ENCODE assay signal across 25 mouse cellular contexts in the genomic region with DNA sequence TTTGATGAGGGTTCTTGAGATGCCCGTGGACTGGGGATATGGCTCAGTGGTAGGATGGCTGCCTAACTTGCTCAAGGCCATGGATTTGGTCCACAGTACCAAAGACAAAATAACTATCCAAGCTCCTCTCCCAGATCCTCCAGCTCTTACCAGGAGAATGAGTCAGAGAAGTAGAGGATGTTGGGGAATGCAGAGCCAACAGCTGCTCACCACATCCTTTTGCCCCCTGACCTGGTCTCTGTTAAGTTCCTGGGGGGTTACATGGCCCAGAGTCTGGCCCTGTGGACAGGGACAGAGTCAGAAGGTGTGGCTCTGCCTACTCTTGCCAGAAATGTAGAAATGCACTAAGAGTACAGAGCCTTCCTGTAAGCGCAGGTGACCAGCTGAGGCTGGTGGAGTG. TPM values are rescaled to one million over a fixed set of nuclear protein-coding genes. Genes with fewer than 3 reads are reported as not detected.
DNase-seq lines count a peak whose midpoint lies in the region; ATAC-seq and TF ChIP-seq lines count a peak whose summit lies in the region.
"Had no signal": no experiment of that assay in that cellular context is flagged by ENCODE, and none has a peak within 500 bp of the region (broad histone marks: within the 10 kb centered on the region; RNA-seq: fewer than 3 reads in every experiment).

No protein-coding gene starts in this region.

- no peak overlapping the region for H3ac ChIP-seq in C2C12 (ENCODE audit: control insufficient read depth, insufficient read length, low read depth)

- no peaks in the 10 kb centered on the region for H3K79me3 ChIP-seq in C2C12 (ENCODE audit: low read depth)

- TF ChIP-seq POLR2A in cerebellum, adult 2 months (IDR thresholded peaks at IDR 0.05; ENCODE audit: borderline replicate concordance, insufficient read depth, low read length), result no peak

- H3K9me3 ChIP-seq in midbrain, embryonic 11.5 days (ENCODE audit: control insufficient read depth, low read length), result no peaks in the 10 kb centered on the region
- no peaks in the 10 kb centered on the region for H3K9me3 ChIP-seq in midbrain, embryonic 13.5 days
- H3K9me3 ChIP-seq in kidney, embryonic 16.5 days (ENCODE audit: low read length), result no peaks in the 10 kb centered on the region
- H3K9me3 ChIP-seq: embryonic facial prominence, embryonic 10.5 days; embryonic facial prominence, embryonic 12.5 days had no signal

- no peak overlapping the region for H3K9ac ChIP-seq in midbrain, embryonic 11.5 days (ENCODE audit: low read length)
- H3K9ac ChIP-seq in midbrain, embryonic 13.5 days (replicated peaks), result no peak overlapping the region
- H3K9ac ChIP-seq in kidney, embryonic 16.5 days (replicated peaks; ENCODE audit: low read length), result no peak overlapping the region
- H3K9ac ChIP-seq: embryonic facial prominence, embryonic 12.5 days; forebrain, embryonic 12.5 days had no signal

- H3K79me2 ChIP-seq in C2C12 (ENCODE audit: control insufficient read depth, insufficient read depth), result no peaks in the 10 kb centered on the region

- no peak overlapping the region for H3K4me2 ChIP-seq in midbrain, embryonic 11.5 days
- no peak overlapping the region for H3K4me2 ChIP-seq in midbrain, embryonic 13.5 days (replicated peaks)
- no peak overlapping the region for H3K4me2 ChIP-seq in kidney, embryonic 16.5 days (replicated peaks; ENCODE audit: low read depth, low read length)
- H3K4me2 ChIP-seq: embryonic facial prominence, embryonic 12.5 days; forebrain, embryonic 12.5 days had no signal

- H3K36me3 ChIP-seq in midbrain, embryonic 11.5 days (ENCODE audit: control insufficient read depth, insufficient read depth, low read length), result no peaks in the 10 kb centered on the region
- no peaks in the 10 kb centered on the region for H3K36me3 ChIP-seq in midbrain, embryonic 13.5 days
- H3K36me3 ChIP-seq in C2C12 (ENCODE audit: control insufficient read depth, insufficient read depth), result no peaks in the 10 kb centered on the region
- no peaks in the 10 kb centered on the region for H3K36me3 ChIP-seq in kidney, embryonic 16.5 days (ENCODE audit: insufficient read depth, low read length)
- H3K36me3 ChIP-seq: embryonic facial prominence, embryonic 10.5 days; embryonic facial prominence, embryonic 12.5 days; forebrain, embryonic 10.5 days; forebrain, embryonic 12.5 days had no signal

- no peak for ATAC-seq in midbrain, embryonic 11.5 days (ENCODE audit: low FRiP score)
- ATAC-seq in midbrain, embryonic 13.5 days, result no peak
- ATAC-seq in kidney, embryonic 16.5 days (ENCODE audit: low FRiP score, low TSS enrichment), result no peak
- ATAC-seq: activated CD4-positive, CD25-positive, alpha-beta regulatory T cell, adult 4 months; forebrain, embryonic 14.5 days; forebrain, embryonic 16.5 days; Patski had no signal

- DNase-seq in midbrain, embryonic 11.5 days (ENCODE audit: low spot score, missing footprints), result peak; percentile 17
- peak; percentile 13 for DNase-seq in fibroblast of lung, adult 2 months (ENCODE audit: low read depth)
- DNase-seq in urinary bladder, postnatal 10 days (ENCODE audit: low spot score), result no peak
- no peak for DNase-seq in cerebellum, adult 2 months
- DNase-seq: adrenal gland, adult 2 months; adrenal gland, postnatal 10 days; adrenal gland, postnatal 25 days; B cell, adult 2 months; cerebellum, adult 11 months; cerebellum, adult 18-20 months; cerebellum, adult 9-10 months; cerebellum, postnatal 10 days; cerebellum, postnatal 25 days had no signal

- H3K4me1 ChIP-seq in midbrain, embryonic 11.5 days (ENCODE audit: control insufficient read depth, insufficient read depth, low read length), result peaks cover 12% of the 10 kb centered on the region
- peaks cover 21% of the 10 kb centered on the region for H3K4me1 ChIP-seq in midbrain, embryonic 13.5 days (replicated peaks)
- H3K4me1 ChIP-seq in kidney, embryonic 16.5 days (ENCODE audit: insufficient read depth, low read length), result no peaks in the 10 kb centered on the region
- no peaks in the 10 kb centered on the region for H3K4me1 ChIP-seq in cerebellum, adult 2 months (ENCODE audit: control insufficient read depth, insufficient read depth, low read length)

- WGBS in midbrain, embryonic 11.5 days, result 100% methylated on average over 2 of the region's 2 CpGs
- 96% methylated on average over 2 of the region's 2 CpGs for WGBS in midbrain, embryonic 13.5 days
- 100% methylated on average over 2 of the region's 2 CpGs for WGBS in kidney, embryonic 16.5 days
- WGBS in cerebellum, adult 2 months, result 79% methylated on average over 2 of the region's 2 CpGs

- TF ChIP-seq CTCF in C2C12 (IDR thresholded peaks at IDR 0.05; ENCODE audit: control insufficient read depth, insufficient read depth, insufficient read length), result no peak
- no peak for TF ChIP-seq CTCF in cerebellum, adult 2 months (IDR thresholded peaks at IDR 0.05; ENCODE audit: borderline replicate concordance, insufficient read depth, low read depth, low read length)

- no peak overlapping the region for H3K27ac ChIP-seq in midbrain, embryonic 11.5 days (ENCODE audit: low read depth, low read length)
- no peak overlapping the region for H3K27ac ChIP-seq in midbrain, embryonic 13.5 days
- no peak overlapping the region for H3K27ac ChIP-seq in kidney, embryonic 16.5 days (ENCODE audit: low read length)
- no peak overlapping the region for H3K27ac ChIP-seq in cerebellum, adult 2 months (ENCODE audit: insufficient read depth, low read length)
- H3K27ac ChIP-seq: embryonic facial prominence, embryonic 10.5 days; embryonic facial prominence, embryonic 12.5 days; forebrain, embryonic 10.5 days; forebrain, embryonic 12.5 days had no signal

- H3K4me3 ChIP-seq in midbrain, embryonic 11.5 days (ENCODE audit: low read depth, low read length), result no peak overlapping the region
- H3K4me3 ChIP-seq in midbrain, embryonic 13.5 days (replicated peaks), result no peak overlapping the region
- no peak overlapping the region for H3K4me3 ChIP-seq in C2C12 (ENCODE audit: insufficient read depth, poor library complexity, severe bottlenecking)
- H3K4me3 ChIP-seq in kidney, embryonic 16.5 days (ENCODE audit: low read length), result no peak overlapping the region
- H3K4me3 ChIP-seq in cerebellum, adult 2 months (replicated peaks; ENCODE audit: insufficient read depth, low read depth, low read length), result no peak overlapping the region
- H3K4me3 ChIP-seq: embryonic facial prominence, embryonic 10.5 days; embryonic facial prominence, embryonic 12.5 days; forebrain, embryonic 10.5 days; forebrain, embryonic 12.5 days had no signal

- no peaks in the 10 kb centered on the region for H3K27me3 ChIP-seq in midbrain, embryonic 11.5 days (ENCODE audit: control insufficient read depth, insufficient read depth, low read length)
- peaks cover 9% of the 10 kb centered on the region for H3K27me3 ChIP-seq in midbrain, embryonic 13.5 days
- no peaks in the 10 kb centered on the region for H3K27me3 ChIP-seq in C2C12 (ENCODE audit: control insufficient read depth, insufficient read depth, insufficient read length)
- H3K27me3 ChIP-seq in kidney, embryonic 16.5 days (ENCODE audit: insufficient read depth, low read length), result no peaks in the 10 kb centered on the region
- no peaks in the 10 kb centered on the region for H3K27me3 ChIP-seq in cerebellum, adult 2 months (ENCODE audit: control insufficient read depth, insufficient read depth, low read length)
- H3K27me3 ChIP-seq: Patski had no signal

TF ChIP-seq in C2C12, 6 proteins besides CTCF, POLR2A, EP300 and RAD21:
- TF ChIP-seq FOSL1 (IDR thresholded peaks at IDR 0.05; ENCODE audit: insufficient read depth, low read length, poor library complexity, severe bottlenecking), result no peak
- no peak for TF ChIP-seq MYOG (IDR thresholded peaks at IDR 0.05; ENCODE audit: control insufficient read depth, extremely low read depth, insufficient read length)
- TF ChIP-seq MYOD1 (IDR thresholded peaks at IDR 0.05; ENCODE audit: control insufficient read depth, insufficient read length, low read depth), result peak; percentile 48

RNA-seq across cellular contexts. Expression of a gene that starts 16.1 kb away (rescaled TPM):
- 0.12 TPM in 1 of 2 replicates, not detected in the other for polyA plus RNA-seq in midbrain, embryonic 11.5 days (2014; fragmentation: Nextera tagmentation; extraction: Ambion mirVana)
- polyA plus RNA-seq in midbrain, embryonic 13.5 days (2015; fragmentation: Nextera tagmentation; extraction: Ambion mirVana), result 0.89 and 1.2 TPM in 2 replicates
- polyA plus RNA-seq in C2C12 (2012; fragmentation: generic; extraction: Trizol), result 0.08 TPM
- 0.44 and 0.66 TPM in 2 replicates for polyA plus RNA-seq in kidney, embryonic 16.5 days (2015; fragmentation: Nextera tagmentation; extraction: Ambion mirVana)
- polyA plus RNA-seq in cerebellum, adult 2 months (2012; rRNA removed), result 0.15 and 0.32 TPM in 2 replicates
- polyA plus RNA-seq: embryonic facial prominence, embryonic 14.5 days had no signal

RNA-seq across cellular contexts. Expression of a gene that starts 16.7 kb away (rescaled TPM):
- 71.1 and 73.3 TPM in 2 replicates for polyA plus RNA-seq in midbrain, embryonic 11.5 days (2014; fragmentation: Nextera tagmentation; extraction: Ambion mirVana)
- polyA plus RNA-seq in midbrain, embryonic 13.5 days (2015; fragmentation: Nextera tagmentation; extraction: Ambion mirVana), result 61.3 and 63.2 TPM in 2 replicates
- polyA plus RNA-seq in C2C12 (2012; fragmentation: generic; extraction: Trizol), result 81.6 TPM
- polyA plus RNA-seq in kidney, embryonic 16.5 days (2015; fragmentation: Nextera tagmentation; extraction: Ambion mirVana), result 72.3 and 79.1 TPM in 2 replicates
- 58.5 and 58.6 TPM in 2 replicates for polyA plus RNA-seq in cerebellum, adult 2 months (2012; rRNA removed)

RNA-seq across cellular contexts. Expression of a gene that starts 18.3 kb away (rescaled TPM):
- 150 and 154 TPM in 2 replicates for polyA plus RNA-seq in midbrain, embryonic 11.5 days (2014; fragmentation: Nextera tagmentation; extraction: Ambion mirVana)
- 396 and 399 TPM in 2 replicates for polyA plus RNA-seq in midbrain, embryonic 13.5 days (2015; fragmentation: Nextera tagmentation; extraction: Ambion mirVana)
- 0.07 TPM for polyA plus RNA-seq in C2C12 (2012; fragmentation: generic; extraction: Trizol)
- polyA plus RNA-seq in kidney, embryonic 16.5 days (2015; fragmentation: Nextera tagmentation; extraction: Ambion mirVana), result 1.4 and 2.5 TPM in 2 replicates
- polyA plus RNA-seq in cerebellum, adult 2 months (2012; rRNA removed), result 112 and 123 TPM in 2 replicates

RNA-seq across cellular contexts. Expression of a gene that starts 20.3 kb away (rescaled TPM):
- polyA plus RNA-seq in midbrain, embryonic 11.5 days (2014; fragmentation: Nextera tagmentation; extraction: Ambion mirVana), result 15.3 TPM in 2 replicates
- 24.3 and 26.1 TPM in 2 replicates for polyA plus RNA-seq in midbrain, embryonic 13.5 days (2015; fragmentation: Nextera tagmentation; extraction: Ambion mirVana)
- polyA plus RNA-seq in C2C12 (2012; fragmentation: generic; extraction: Trizol), result 0.27 TPM
- polyA plus RNA-seq in kidney, embryonic 16.5 days (2015; fragmentation: Nextera tagmentation; extraction: Ambion mirVana), result 0.99 and 1.7 TPM in 2 replicates
- polyA plus RNA-seq in cerebellum, adult 2 months (2012; rRNA removed), result 1.3 and 1.6 TPM in 2 replicates
- polyA plus RNA-seq: adrenal gland, adult 2 months had no signal

RNA-seq across cellular contexts. Expression of a gene that starts 46.8 kb away (rescaled TPM):
- polyA plus RNA-seq in midbrain, embryonic 11.5 days (2014; fragmentation: Nextera tagmentation; extraction: Ambion mirVana), result 55.3 and 63.2 TPM in 2 replicates
- 61.6 and 63.1 TPM in 2 replicates for polyA plus RNA-seq in midbrain, embryonic 13.5 days (2015; fragmentation: Nextera tagmentation; extraction: Ambion mirVana)
- 7.5 TPM for polyA plus RNA-seq in C2C12 (2012; fragmentation: generic; extraction: Trizol)
- polyA plus RNA-seq in kidney, embryonic 16.5 days (2015; fragmentation: Nextera tagmentation; extraction: Ambion mirVana), result 12.1 and 13.8 TPM in 2 replicates
- polyA plus RNA-seq in cerebellum, adult 2 months (2012; rRNA removed), result 21.4 and 22.8 TPM in 2 replicates

Comparison
In these comparisons a context has a peak if more than half of its experiments do, and no peak if none do; other contexts are left out.
1. DNase-seq: peak in midbrain, embryonic 11.5 days (single experiment) and fibroblast of lung, adult 2 months (single experiment); none in urinary bladder, postnatal 10 days (single experiment) and cerebellum, adult 2 months (0 of 2).
2. RNA of a gene that starts 18.3 kb away (polyA plus RNA-seq): 396 to 399 TPM in midbrain, embryonic 13.5 days, 150 to 154 TPM in midbrain, embryonic 11.5 days and 112 to 123 TPM in cerebellum, adult 2 months; 1.4 to 2.5 TPM in kidney, embryonic 16.5 days and 0.07 TPM in C2C12 (single experiment); every median in the first group is over 10 times any median in the second.